Mouse (Mus musculus): Measurements from ENCODE around the gene Antxr2.

Gene Antxr2

DNA sequence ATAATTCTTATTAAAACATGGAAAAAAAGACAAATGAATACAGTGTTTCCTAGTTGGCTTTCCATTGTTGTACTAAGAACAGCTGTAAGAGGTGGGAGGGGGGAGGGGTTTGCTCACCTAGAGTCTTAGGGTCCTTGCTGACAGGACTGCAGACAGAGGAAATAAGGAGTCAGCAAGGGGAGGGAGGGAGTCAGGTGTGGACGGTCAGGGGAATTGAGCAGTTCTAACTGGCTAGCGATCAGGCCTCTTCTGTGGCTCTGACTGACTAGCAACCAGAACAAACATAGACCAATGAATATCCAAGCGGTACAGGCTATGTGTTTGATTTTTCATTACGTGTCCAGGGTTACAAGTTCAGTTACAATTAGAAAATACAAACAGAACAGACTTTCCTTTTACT is 35.0 kb downstream of the Antxr2 start:
- no peak for DNase-seq (ENCODE audit: low spot score)

GRCm38 (mm10) chr5:97986656-97987294 is 44.1 kb downstream of the Antxr2 start:
- no peak for DNase-seq (ENCODE audit: low spot score)

- DNase-seq (ENCODE audit: low spot score): no peak
Measured at GRCm38 (mm10) chr5:97983375-97983774, 47.5 kb downstream of the Antxr2 start.

- peak; percentile 54 for DNase-seq (ENCODE audit: low spot score)
Measured at GRCm38 (mm10) chr5:97980472-97980871, 50.4 kb downstream of the Antxr2 start.

DNA sequence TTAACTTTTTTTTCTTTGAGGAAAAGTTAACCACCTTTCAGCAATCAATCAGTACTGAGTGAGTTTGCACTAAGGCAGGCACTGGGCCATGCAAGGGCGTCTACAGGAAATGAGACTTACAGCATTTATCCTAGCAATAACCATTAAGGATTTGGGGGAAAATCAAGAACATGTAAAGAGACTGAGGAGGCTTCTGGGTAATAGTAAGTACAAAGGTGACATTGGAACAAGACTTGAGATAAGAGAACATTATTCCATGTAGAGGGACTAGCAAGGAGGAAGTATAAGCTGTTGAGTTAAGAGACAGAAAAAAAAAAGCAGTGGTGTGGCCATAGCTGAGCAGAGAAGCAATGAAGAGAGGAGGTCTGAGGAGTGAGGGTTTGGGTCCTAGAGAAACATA is 57.5 kb downstream of the Antxr2 start:
- DNase-seq (ENCODE audit: low spot score): no peak

- no peak for DNase-seq (ENCODE audit: low spot score)
Measured at GRCm38 (mm10) chr5:97972029-97972428, 58.8 kb downstream of the Antxr2 start.

- no peak for DNase-seq (ENCODE audit: low spot score)
Measured at GRCm38 (mm10) chr5:97971236-97971635, 59.6 kb downstream of the Antxr2 start.

- DNase-seq (ENCODE audit: low spot score): no peak
Measured at GRCm38 (mm10) chr5:97967044-97967443, 63.8 kb downstream of the Antxr2 start.

GRCm38 (mm10) chr5:97966101-97966500 is 64.7 kb downstream of the Antxr2 start:
- DNase-seq (ENCODE audit: low spot score): no peak

DNA sequence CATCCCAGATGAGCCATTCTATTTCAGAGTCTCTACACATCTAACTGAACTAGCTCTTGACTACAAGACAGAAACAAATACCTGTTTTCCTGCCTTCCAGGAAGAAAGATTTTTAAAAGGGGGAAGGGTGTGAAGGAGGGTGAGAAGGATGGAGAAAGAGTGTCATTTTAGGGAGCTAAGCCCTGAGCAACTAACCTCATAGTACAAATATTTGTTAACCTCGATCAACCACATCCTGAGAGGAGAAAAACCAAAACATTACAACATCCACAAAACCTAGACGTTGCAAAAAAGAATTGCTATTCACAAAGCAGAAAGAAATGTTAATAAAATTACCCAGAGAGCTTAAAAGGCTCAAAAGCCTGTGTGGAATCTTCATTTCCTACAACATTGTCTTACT is 66.4 kb downstream of the Antxr2 start:
- no peak for DNase-seq (ENCODE audit: low spot score)

DNA sequence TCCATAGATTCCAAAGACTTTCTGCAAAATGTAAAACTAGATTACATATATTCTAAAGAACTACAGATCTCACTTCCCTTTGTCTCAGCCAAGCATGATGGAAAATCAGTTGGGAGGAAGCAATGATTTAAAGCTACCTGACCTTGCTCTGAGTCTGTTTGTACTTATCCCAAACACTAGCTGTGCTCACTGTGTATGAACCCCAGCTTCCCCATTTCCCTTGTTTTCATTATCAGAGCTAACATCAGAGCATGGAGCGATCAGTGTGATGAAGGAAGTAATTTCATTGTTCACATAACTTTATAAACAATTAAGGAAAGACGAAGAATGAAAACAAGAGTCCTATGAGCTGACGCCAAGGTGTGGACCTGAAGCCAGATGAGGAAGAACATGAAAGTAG is 68.3 kb downstream of the Antxr2 start:
- DNase-seq (ENCODE audit: low spot score): no peak

DNA sequence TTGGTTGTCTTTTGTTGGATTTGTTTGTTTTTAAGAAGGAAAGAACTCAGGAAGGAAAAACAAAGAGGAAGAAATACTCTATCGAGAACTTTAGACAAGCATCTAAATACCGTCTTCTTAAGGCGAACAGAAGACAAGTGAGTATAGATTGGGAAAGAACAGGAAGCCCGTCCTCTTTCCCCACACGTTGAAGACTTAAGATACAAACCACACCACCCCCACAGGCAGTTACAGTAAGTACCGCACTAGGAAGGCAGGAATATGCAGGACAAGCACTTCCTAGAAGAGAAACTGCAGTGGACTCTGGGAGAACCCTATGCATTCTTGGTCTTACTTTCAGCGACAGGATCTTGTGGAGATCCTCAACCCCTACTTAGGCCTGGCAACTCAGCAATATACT is 69.1 kb downstream of the Antxr2 start:
- DNase-seq (ENCODE audit: low spot score): no peak

GRCm38 (mm10) chr5:97959651-97960050 is 71.2 kb downstream of the Antxr2 start:
- no peak for DNase-seq (ENCODE audit: low spot score)

- no peak for DNase-seq (ENCODE audit: low spot score)
Measured at GRCm38 (mm10) chr5:97959010-97959409, 71.8 kb downstream of the Antxr2 start.

GRCm38 (mm10) chr5:97957501-97957900 is 73.3 kb downstream of the Antxr2 start:
- DNase-seq (ENCODE audit: low spot score): no peak

- DNase-seq (ENCODE audit: low spot score): no peak
Measured at GRCm38 (mm10) chr5:97954193-97954772, 76.6 kb downstream of the Antxr2 start.

GRCm38 (mm10) chr5:97953241-97953920 is 77.5 kb downstream of the Antxr2 start:
- no peak for DNase-seq (ENCODE audit: low spot score)

GRCm38 (mm10) chr5:97947261-97947660 is 83.6 kb downstream of the Antxr2 start:
- no peak for DNase-seq (ENCODE audit: low spot score)

DNA sequence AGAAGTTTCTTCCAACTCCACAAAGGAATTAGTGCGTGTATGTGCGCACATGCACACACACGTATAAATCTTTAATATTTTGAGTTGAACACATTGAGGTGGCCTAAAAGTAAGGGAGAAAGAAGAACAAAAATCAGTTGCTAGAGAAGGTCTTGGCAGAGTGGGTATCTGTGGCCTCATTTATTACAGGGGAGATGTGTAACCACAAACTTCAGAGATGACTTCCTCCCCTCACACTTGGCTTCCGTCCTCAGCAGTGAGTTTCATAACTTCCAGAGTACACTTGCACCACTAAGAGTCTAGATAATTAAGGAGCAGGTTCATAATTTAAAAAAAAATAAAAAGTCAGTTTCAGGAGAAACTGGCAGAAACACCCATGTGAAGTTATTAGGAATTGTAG is 84.6 kb downstream of the Antxr2 start:
- DNase-seq (ENCODE audit: low spot score): no peak

- peak; percentile 64 for DNase-seq (ENCODE audit: low spot score)
Measured at GRCm38 (mm10) chr5:97935140-97936129, 95.4 kb downstream of the Antxr2 start.

DNA sequence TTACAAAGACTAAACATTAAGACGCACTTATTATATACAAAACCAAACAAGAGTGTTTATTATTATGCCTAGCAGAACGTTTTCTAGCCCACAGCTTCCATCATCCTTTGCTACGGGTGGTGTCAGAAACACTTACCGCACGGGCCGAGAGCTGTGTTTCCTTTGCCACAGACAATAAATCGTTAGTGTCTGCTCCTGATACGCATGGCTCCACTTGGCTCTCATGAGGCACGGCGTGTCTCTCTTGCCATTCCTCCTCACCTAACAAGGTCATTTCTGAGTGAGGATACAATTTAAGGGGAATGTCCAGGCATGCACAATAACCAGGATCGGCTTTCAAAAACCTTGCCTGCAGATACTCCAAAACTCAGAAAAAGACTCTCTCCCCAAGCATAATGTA is 113.2 kb downstream of the Antxr2 start:
- peak; percentile 26 for DNase-seq (ENCODE audit: low spot score)

GRCm38 (mm10) chr5:97914890-97915289 is 116.0 kb downstream of the Antxr2 start:
- no peak for DNase-seq (ENCODE audit: low spot score)
